In genomic region chr14:7026781-7027749, GRCm38 (mm10) we compare ENCODE assay signal across 9 mouse cellular contexts. TPM values are rescaled to one million over a fixed set of nuclear protein-coding genes. Genes with fewer than 3 reads are reported as not detected.
DNase-seq lines count a peak whose midpoint lies in the region; ATAC-seq lines count a peak whose summit lies in the region.
"Not testable (repeated sequence)": the region's sequence is repeated elsewhere in the genome, so short reads cannot be mapped to it uniquely, and the experiment has no call there.
"Had no signal": no experiment of that assay in that cellular context is flagged by ENCODE, and none has a peak within 500 bp of the region (broad histone marks: within the 10 kb centered on the region; RNA-seq: fewer than 3 reads in every experiment).

Gene Gm10406, minus strand, starts transcription at chr14:7027449.

- peak within 1 kb of the TSS; percentile 78 for H3K27ac ChIP-seq in hindbrain, embryonic 14.5 days
- H3K27ac ChIP-seq in liver, embryonic 15.5 days (replicated peaks); neural tube, embryonic 11.5 days (ENCODE audit: low read depth, low read length): not testable (repeated sequence)

- H3K9me3 ChIP-seq in hindbrain, embryonic 14.5 days (ENCODE audit: control insufficient read depth, low read length); liver, embryonic 15.5 days (replicated peaks); neural tube, embryonic 11.5 days (ENCODE audit: control insufficient read depth, low read length): not testable (repeated sequence)

- not testable (repeated sequence) for H3K4me1 ChIP-seq in hindbrain, embryonic 14.5 days (replicated peaks; ENCODE audit: control insufficient read depth, insufficient read depth, low read length); liver, embryonic 15.5 days (replicated peaks); neural tube, embryonic 11.5 days (ENCODE audit: control insufficient read depth, insufficient read depth, low read length)

- WGBS in hindbrain, embryonic 14.5 days = under 1% methylated on average over 42 of the region's 70 CpGs
- WGBS in liver, embryonic 15.5 days (ENCODE audit: insufficient replicate concordance) = 2% methylated on average over 56 of the region's 70 CpGs
- 1% methylated on average over 45 of the region's 70 CpGs for WGBS in neural tube, embryonic 11.5 days

- peak; percentile 1 for DNase-seq in Muller cell, postnatal 12 days (ENCODE audit: inconsistent ontology term)
- peak; percentile 45 for DNase-seq in embryo, embryonic 9.5 days (ENCODE audit: extremely low spot score)
- peak; percentile 40 for DNase-seq in gastrocnemius, postnatal 25 days
- peak; percentile 23 for DNase-seq in hindbrain, embryonic 14.5 days (ENCODE audit: low spot score)
- peak; percentile 4 to 11 for DNase-seq in layer of hippocampus, adult 8-10 months (ENCODE audit: low spot score in 2 of 2)
- peak; percentile 30 for DNase-seq in neural tube, embryonic 11.5 days (ENCODE audit: low spot score)
- DNase-seq in testis, postnatal 10 days (ENCODE audit: low spot score) = peak; percentile 40

- H3K4me3 ChIP-seq in hindbrain, embryonic 14.5 days (replicated peaks; ENCODE audit: low read length) = peak within 1 kb of the TSS; percentile 44
- not testable (repeated sequence) for H3K4me3 ChIP-seq in liver, embryonic 15.5 days (replicated peaks)
- peak within 1 kb of the TSS; percentile 37 for H3K4me3 ChIP-seq in neural tube, embryonic 11.5 days (ENCODE audit: low read depth, low read length)

- ATAC-seq in hindbrain, embryonic 14.5 days (ENCODE audit: low FRiP score); liver, embryonic 15.5 days (ENCODE audit: insufficient read depth); neural tube, embryonic 11.5 days (ENCODE audit: insufficient read depth, low FRiP score, low TSS enrichment): not testable (repeated sequence)

- not testable (repeated sequence) for H3K36me3 ChIP-seq in hindbrain, embryonic 14.5 days (replicated peaks; ENCODE audit: control insufficient read depth, insufficient read depth); liver, embryonic 15.5 days (replicated peaks); neural tube, embryonic 11.5 days (ENCODE audit: control insufficient read depth, insufficient read depth, low read length)

- peak within 1 kb of the TSS; percentile 87 for H3K4me2 ChIP-seq in hindbrain, embryonic 14.5 days (replicated peaks)
- peak within 1 kb of the TSS; percentile 38 for H3K4me2 ChIP-seq in liver, embryonic 15.5 days
- H3K4me2 ChIP-seq in neural tube, embryonic 11.5 days (ENCODE audit: low read depth) = peak within 1 kb of the TSS; percentile 65

- not testable (repeated sequence) for H3K27me3 ChIP-seq in hindbrain, embryonic 14.5 days (ENCODE audit: control insufficient read depth, insufficient read depth, low read length); liver, embryonic 15.5 days; neural tube, embryonic 11.5 days (ENCODE audit: control insufficient read depth, insufficient read depth, low read length)

- H3K9ac ChIP-seq in hindbrain, embryonic 14.5 days = peak within 1 kb of the TSS; percentile 72
- not testable (repeated sequence) for H3K9ac ChIP-seq in liver, embryonic 15.5 days
- peak within 1 kb of the TSS; percentile 64 for H3K9ac ChIP-seq in neural tube, embryonic 11.5 days (ENCODE audit: low read length)

RNA-seq across cellular contexts. Expression of gene Gm10406, which starts in this region (rescaled TPM):
- not detected for total RNA-seq in gastrocnemius, postnatal 25 days (2021)
- 4.3 and 4.8 TPM in 2 replicates for polyA plus RNA-seq in hindbrain, embryonic 14.5 days (2014; fragmentation: Nextera tagmentation; extraction: Ambion mirVana)
- under 1 TPM in 3 of 4 experiments, not detected in 1; 0.32 to 0.63 (median 0.55) TPM for total RNA-seq in layer of hippocampus, adult 8-10 months (2022)
- polyA plus RNA-seq in liver, embryonic 15.5 days (2015; fragmentation: Nextera tagmentation; extraction: Ambion mirVana) = not detected in 2 replicates
- 0.76 and 0.96 TPM in 2 replicates for polyA plus RNA-seq in neural tube, embryonic 11.5 days (2014; fragmentation: Nextera tagmentation; extraction: Ambion mirVana)
- total RNA-seq: CH12.LX had no signal

Comparison
In these comparisons a context has a peak if more than half of its experiments do, and no peak if none do; other contexts are left out.
1. Peak in DNase-seq in gastrocnemius, postnatal 25 days; RNA of the gene not detected or under 1 TPM.
2. Peak in DNase-seq in layer of hippocampus, adult 8-10 months; RNA of the gene not detected or under 1 TPM.
3. Peak in DNase-seq, H3K4me3 ChIP-seq, H3K9ac ChIP-seq and H3K4me2 ChIP-seq in neural tube, embryonic 11.5 days; RNA of the gene not detected or under 1 TPM.